Mouse (Mus musculus): ENCODE measurements around the gene Lgals2. TPM values are rescaled to one million over a fixed set of nuclear protein-coding genes. Genes with fewer than 3 reads are reported as not detected.
"Not testable (repeated sequence)": the region's sequence is repeated elsewhere in the genome, so short reads cannot be mapped to it uniquely, and the experiment has no call there.

Gene Lgals2
- not detected for total RNA-seq (2022)

- no peak for DNase-seq
Observed at GRCm38 (mm10) chr15:78855303-78855965, at the start of gene Lgals2. Lgals2 (minus strand) TSS chr15:78855529.

- peak; percentile 58 for DNase-seq
Observed at GRCm38 (mm10) chr15:78903243-78903642, 47.9 kb upstream of the Lgals2 start.

DNA sequence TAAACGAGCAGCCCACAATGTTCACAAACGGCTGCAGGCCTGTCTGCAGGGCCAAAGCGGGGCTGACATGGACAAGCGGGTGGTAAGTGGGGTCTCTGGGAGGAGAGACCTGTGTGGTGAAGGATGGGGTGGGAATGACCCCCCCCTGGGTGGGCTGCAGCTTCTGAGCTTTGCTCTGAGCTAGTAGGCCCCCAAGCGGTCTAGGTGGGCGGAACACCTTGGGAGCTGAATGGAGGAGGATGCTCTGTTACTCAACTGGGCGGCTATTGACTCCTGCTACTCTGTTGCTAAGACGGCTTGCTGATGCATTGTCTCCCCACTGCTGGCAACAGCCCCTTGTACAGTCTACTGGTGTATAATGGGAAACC, 46.1 kb upstream of the Lgals2 start:
- no peak for DNase-seq

GRCm38 (mm10) chr15:78900585-78901421, 45.5 kb upstream of the Lgals2 start:
- no peak for DNase-seq

DNA sequence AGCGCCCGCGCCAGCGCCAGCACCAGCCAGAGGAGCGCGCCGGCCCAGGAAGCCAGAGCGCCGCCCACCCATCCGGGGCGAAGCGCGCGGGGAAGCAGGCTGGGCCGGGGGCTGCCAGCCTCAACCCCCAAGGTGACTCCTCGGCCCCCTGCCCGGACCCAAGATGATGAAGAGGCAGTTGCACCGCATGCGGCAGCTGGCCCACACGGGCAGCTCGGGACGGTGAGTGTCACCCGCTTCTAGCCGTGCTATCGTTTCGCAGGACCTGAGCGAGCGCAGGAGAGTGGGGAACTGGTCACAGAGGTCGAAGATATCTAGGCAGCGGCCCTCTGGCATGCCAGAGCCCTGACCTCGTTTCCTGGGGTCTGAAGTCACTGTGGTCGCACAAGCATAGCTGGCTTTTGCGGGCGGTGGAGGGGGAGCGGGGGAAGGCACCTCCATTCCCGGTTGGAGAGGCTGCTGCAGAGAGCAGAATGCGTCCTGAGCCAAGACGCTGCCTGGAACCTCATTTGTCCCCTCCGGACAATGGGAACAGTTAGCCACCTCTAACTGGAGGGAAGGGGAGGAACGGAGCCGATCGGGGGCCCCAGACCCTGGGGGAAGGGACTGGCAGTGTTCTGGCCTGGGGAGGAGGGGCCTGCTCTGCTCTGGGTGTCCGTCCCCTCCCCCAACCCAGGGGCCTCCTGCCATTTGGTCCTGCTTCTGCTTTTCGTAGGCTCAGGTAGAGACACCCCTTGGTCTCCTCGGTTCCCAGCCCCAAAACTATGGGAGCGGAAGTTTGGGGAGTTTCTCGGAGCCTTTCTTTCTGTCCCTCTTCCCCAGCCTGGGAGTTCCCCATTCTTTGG, 44.6 kb upstream of the Lgals2 start, which contains the start of gene Sh3bp1:
Gene Sh3bp1, plus strand, starts transcription at position 29 of the 845 bp plus-strand sequence.
- no peak for DNase-seq

- no peak for DNase-seq
Observed at GRCm38 (mm10) chr15:78899409-78899739, 44.0 kb upstream of the Lgals2 start, which contains the start of gene Gm49510. Gm49510 (plus strand) TSS chr15:78899667.

GRCm38 (mm10) chr15:78898507-78899001, 43.2 kb upstream of the Lgals2 start:
- DNase-seq = no peak

DNA sequence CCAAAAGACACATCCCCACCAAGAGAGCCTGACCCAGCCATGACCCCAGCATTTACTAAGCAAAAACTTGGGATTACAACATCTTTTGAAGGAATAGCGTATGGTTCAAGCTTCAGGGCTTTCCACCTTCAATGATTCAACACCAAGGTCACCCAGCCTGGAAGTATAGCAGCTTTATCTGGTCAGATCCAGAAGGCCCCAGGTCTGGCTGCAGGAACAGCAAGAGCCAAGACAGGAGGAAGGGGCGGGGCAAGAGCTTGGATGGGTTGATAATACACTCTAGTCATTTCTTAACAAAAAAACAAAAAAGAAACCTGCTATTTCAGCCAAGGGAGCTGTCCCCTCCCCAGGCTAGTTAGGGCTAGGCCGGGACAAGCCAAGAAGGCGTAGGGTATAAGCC, 42.2 kb upstream of the Lgals2 start:
- no peak for DNase-seq

- no peak for DNase-seq
Observed at GRCm38 (mm10) chr15:78896149-78896548, 40.8 kb upstream of the Lgals2 start.

DNA sequence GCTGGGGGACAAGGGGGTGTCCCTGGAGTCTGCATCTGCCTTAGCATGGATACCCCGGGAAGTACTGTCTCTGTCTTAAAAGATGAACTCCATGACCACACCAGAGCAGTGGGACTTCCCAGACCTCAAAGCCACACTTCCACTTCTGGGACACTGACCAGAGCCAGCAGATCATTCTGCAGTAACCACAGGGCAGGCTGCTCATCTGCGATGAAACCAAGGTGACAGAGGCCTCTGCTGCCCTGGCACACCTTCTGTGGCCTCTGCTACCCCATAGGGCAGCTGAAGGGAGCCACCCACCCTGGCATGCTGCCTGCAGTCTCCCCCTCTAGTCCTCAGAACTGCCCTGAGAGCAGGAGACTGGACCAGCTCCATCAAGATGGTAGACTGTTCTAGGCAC, 40.4 kb upstream of the Lgals2 start:
- DNase-seq = no peak

DNA sequence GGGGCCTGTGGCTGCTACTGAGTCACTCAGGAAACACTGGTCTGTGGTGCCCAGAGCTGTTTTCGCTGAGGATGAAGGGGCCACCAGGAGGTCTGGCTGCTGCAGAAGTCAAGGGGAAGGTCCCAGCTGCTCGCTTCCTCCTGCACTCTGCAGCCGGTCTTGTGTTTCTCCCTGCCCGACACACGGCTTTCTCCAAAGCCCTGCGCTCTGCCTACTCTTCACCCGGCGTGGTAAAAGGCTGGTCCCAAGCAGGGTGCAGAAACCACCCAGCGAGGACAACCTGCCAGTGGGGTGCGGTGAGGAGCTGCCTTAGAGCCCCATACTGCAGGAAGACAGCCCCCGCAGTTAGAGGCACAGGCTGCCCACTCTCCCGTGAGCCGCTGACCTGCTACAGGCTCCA, 39.4 kb upstream of the Lgals2 start:
- DNase-seq = no peak

DNA sequence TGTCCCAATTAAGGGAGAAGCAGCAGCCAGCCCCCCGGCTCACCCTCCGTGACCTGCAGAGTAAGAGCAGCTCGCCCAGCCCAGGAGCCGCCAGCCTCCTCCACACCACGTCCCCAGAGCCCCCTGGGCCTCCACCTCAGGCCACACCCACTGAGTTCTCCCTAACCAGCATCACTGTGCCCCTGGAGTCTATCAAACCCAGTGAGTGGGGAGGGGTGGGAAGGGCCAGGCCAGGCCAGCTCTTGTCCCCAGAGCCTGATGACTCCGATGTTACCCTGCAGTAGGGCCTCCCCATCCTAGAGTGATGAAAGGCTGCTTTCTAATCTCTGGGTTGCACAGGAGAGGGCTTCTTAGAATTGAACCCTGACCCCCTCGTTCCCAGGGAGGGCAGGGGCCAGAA, 37.1 kb upstream of the Lgals2 start:
- no peak for DNase-seq

- no peak for DNase-seq
Observed at GRCm38 (mm10) chr15:78889401-78889853, 34.1 kb upstream of the Lgals2 start.

DNA sequence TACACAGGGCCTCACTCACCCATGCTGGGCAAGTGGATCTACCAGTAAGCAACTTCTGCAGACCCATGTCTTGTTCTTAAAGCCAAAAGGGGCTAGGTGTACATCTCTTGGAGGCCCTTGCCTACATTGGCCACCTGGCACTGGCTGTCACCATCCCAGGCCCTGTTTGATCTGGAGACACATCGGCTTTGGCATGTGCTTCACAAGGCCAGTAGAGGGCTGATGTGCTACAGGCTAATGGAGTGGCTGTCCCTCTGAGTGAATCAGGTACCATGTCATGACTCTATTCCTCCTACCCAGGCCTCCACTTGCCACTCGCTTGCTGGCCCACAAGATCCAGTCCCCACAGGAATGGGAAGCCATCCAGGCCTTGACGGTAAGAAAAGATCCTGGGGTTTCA, 26.5 kb upstream of the Lgals2 start:
- no peak for DNase-seq

- no peak for DNase-seq
Observed at GRCm38 (mm10) chr15:78880432-78880831, 25.1 kb upstream of the Lgals2 start.

- DNase-seq = not testable (repeated sequence)
Observed at GRCm38 (mm10) chr15:78878792-78879516, 23.6 kb upstream of the Lgals2 start.

DNA sequence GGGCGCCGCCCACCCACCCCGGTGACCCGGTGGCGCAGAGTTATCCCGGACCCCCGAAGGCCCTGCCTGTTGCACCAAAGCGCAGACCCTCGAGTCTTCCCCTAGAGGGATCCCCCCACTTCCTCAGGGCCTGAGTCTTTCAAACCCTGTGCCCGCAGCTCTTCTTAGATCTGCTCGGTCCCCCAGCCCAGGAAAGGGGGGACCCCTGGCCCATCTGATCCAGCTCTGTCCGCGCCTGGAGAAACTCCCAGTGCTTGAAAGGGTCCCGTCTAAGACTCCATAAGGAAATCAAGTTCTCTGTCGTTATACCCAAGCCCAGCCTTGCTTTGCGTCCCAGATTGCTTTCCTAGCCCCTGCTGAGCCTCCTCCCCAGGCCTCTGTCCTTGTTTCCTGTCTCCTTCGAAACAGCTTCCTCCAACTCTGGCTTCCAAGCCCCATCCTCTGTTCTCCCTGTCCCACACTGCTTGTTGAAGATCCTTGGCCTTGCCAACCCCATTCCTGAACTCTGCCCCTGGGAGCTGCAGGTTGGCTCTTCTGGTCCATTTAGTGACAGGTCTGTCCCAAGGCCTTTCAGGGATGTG, 22.6 kb upstream of the Lgals2 start:
- peak; percentile 41 for DNase-seq

DNA sequence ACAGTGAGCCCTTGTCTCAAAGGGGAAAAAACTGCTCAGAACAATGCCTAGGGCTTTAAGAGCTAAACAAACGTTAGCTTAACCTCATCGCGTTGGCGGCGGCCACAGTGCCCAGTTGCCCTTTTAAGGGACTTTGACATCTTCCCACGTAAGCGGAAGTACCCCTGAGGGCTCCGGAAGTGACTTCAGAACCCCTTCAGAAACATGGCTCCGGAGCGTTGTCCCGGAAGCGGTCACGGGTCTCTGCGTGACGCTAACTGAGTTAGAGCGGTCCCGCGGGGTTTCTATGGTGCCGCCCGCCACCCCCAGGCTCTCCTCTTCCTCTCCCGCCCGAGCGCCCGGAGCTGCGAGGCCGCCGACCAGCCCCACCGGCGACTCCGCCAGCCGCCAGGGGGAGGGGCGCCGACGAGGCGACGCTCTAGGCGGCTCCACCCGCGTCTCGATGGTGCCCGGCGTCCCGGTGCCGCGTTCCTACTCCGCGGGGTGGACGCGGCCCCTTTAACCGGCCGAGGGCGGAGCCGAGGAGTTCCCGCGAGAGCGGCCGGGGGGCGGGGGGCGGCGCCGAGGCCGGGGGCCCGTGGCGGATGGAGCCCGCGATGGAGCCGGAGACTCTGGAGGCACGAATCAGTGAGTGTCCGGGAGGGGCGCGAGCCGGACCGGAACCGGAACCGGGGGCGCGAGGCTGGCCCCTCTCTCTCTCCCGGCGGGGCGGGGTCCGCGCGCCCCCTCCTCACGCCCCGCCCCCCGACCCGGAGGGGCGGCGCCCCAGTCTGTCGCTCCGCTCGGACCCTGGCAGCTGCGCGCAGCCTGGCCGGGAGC, 21.9 kb upstream of the Lgals2 start, which contains the start of gene Gga1:
Gene Gga1, plus strand, starts transcription at position 200 of the 819 bp plus-strand sequence.
- DNase-seq = peak; percentile 92

- DNase-seq = peak; percentile 79
Observed at GRCm38 (mm10) chr15:78876258-78876696, 20.9 kb upstream of the Lgals2 start.

DNA sequence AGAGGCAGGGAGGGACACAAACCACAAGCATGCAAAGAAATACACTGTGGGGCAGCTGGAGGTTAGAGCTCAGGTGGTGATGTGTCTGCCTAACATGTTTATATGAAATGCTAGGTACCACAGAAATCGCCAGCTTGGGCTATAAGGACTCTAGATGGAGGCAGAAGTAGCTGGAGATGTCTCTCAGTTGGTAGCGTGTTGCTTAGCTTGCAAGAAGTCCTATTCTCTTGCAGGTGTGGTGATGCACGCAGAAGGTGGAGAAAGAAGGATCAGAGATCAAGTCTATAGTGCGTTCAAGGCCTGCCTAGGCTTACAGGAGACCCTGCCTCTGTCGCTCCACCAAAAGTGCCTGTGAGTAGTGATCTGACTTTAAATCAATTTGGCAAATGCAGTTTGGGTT, 20.2 kb upstream of the Lgals2 start:
- DNase-seq = no peak

DNA sequence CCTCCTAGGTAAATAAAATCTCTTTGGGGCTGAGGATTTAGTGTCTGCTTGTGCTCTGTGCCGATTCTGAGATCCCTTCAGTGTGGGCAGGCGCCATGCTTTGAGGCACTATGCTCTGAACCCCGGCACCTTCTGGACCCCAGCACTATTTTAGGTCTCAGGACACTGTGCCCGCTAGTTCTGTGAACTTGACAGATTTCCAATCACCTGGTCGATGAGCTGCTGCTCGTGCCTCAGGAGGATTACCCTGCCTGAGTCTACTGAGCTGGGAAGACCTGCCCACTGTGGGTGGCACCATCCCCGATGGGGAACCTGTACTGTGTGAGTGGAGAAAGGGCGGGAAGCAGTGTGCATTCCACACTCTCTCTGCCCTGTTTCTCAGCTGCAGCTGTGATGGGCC, 19.7 kb upstream of the Lgals2 start:
- DNase-seq = no peak
